Mouse (Mus musculus) lung, postnatal 4 days (tissue): ENCODE measurements around the gene Synj2.

Experiments
- DNase-seq, 2 experiments: peaks; one replicate each; pipeline ENCODE4 v3.0.0; 2021

Synj2 gene

DNA sequence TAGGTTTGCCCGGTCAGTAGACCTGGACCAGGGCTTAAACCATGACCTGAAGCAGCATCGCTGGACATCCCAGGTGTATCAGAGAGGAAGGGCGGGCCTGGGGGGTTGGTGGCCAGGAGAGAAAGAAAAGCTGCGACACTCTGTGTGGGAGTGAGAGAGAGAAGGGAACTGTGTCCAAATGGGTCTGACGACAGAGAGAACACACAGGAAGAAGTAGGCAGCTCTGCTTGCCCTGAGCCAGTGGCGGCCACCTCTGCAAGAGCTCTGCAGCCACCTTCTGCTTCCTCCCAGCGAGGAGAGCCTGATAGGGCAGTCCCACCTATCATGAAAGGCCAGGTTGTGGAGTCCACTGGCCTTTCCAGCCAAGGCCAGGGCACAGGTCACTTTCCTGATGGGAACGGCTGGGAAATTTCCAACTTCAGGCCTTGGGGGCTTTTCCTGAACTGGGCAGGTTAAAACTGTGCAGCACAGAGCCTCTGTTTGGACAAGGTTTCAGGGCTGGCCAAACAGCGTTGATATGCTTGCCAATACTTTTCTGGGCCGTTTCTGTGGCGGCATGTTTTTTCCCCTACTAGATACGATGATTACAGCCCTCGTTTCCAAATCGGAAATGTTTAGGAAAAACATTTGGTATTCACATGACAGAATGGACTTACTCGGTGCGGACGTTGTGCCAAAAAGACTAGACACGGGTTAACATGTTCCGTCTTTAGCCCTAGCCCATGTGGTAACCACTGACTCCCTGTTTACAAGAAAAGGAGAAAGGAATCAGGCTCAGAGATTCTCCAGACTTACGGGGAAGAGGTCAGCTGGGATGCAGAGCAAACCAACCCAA lies 35.4 kb downstream of the Synj2 start:
- DNase-seq: peak; percentile 58 to 67

DNA sequence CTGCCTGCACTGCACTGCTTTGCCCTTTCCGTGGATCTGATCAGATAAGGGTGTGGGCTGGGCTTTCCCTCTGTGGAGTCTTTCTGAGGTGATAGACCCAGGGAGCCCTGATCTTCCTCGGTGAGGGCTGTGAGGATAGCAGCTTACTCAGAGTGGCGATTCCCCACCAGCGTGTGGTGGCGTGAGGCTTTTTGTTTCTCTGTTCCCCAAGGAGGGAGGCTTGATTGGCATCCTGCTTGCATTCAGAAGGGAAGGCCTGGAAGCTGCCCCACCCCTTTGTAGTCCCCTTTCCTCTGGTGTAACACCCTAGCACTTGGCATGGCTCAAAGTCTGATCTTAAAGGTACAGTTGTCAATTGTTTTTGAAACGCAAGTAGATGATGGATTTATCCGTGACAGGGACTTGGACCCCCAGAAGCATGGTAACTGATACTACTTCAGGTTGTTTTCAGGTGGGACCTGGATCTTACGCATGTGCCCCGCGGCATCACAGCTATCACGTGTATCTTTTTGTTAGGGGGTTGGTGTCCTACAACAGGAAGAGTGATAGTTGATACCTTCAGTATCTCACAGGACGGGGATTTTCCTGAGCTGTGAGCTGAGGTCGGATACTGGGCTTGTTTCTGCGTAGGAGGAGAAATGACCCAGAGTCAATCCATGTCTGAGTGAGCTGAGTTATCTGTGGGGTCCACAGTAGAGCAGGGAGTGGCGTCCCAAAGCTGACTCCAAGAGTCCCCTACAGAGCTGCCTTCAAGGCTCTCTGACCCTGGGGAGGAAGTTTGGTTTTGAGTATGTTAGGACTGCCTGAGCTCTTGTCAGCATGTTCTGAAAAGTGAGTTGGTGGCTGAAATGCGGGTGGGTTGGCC lies 36.2 kb downstream of the Synj2 start:
- DNase-seq: peak; percentile 75 to 76

- DNase-seq: peak in 1 of 2 experiments; percentile 48
These were observed 36.9 kb downstream of the Synj2 start for GRCm38 (mm10) chr17:5977921-5978504.

GRCm38 (mm10) chr17:5978505-5979077 lies 37.5 kb downstream of the Synj2 start:
- DNase-seq: peak in 1 of 2 experiments; percentile 49

GRCm38 (mm10) chr17:5980860-5981259 lies 39.8 kb downstream of the Synj2 start:
- DNase-seq: no peak

- no peak for DNase-seq
These were observed 42.1 kb downstream of the Synj2 start for GRCm38 (mm10) chr17:5983150-5983549.

DNA sequence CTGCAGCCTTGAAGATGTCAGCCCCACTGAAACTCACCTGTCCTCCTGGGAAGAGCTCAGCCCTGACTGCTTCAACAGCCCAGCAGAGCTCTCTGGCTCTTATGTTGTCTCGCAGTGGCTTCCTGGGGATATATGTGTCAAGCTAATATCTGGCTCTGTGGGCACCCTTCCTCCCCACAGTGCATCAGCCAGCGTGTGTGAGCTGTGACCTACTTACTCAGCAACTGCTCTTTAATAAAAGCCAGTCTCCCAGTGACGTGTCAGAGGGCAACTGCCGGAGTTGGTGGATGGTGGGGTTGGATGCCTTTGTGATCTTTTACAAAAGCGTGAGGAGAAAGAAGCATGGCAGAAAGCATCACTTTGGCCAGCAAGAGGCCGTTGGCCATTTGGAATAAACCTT lies 42.8 kb downstream of the Synj2 start:
- DNase-seq: no peak

DNA sequence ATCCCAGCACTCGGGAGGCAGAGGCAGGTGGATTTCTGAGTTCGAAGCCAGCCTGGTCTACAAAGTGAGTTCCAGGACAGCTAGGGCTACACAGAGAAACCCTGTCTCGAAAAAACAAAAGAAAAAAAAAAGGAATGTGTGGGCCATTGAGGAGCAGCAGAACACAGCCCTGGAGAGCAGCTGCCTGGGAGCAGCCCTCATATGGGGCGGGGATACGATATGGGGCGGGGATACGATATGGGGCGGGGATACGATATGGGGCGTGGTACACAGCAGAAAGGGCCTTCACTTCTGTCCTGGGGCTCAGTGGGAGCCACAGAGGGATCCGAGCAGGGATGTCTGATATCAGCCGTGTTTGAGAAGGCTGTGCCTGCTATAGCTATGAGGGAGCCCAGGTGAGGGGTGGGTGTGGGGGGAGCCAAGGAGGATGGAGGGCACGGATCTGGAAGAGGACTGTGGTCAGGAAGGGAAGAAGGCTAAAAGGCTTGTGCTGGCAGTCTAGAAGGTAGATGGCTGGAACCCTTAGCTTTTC lies 43.7 kb downstream of the Synj2 start:
- no peak for DNase-seq

- no peak for DNase-seq
These were observed 44.2 kb downstream of the Synj2 start for GRCm38 (mm10) chr17:5985271-5985670.

- DNase-seq: no peak
These were observed 46.4 kb downstream of the Synj2 start for GRCm38 (mm10) chr17:5987271-5988056.

DNA sequence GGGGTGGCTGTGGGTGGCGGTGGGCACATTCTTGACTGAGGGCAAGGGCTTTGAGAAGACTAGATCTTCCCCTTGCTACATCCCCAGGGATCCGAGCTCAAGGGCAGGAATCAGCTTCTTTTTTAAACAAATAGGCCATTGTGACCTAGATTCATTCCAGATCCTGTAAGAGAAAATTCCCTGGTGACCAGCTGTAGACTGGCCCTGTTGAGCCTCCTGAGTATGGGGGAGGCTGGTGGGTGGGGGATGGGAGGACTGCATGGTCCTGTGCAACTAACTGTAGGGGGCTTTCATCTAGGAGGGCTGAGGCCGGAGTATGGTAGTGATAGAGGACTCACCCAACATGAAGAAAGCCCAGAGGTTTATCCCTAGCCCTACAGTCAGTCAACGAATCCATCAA lies 47.0 kb downstream of the Synj2 start:
- no peak for DNase-seq

- DNase-seq: no peak
These were observed 51.9 kb downstream of the Synj2 start for GRCm38 (mm10) chr17:5992866-5993580.

GRCm38 (mm10) chr17:5993581-5994260 lies 52.6 kb downstream of the Synj2 start:
- no peak for DNase-seq

DNA sequence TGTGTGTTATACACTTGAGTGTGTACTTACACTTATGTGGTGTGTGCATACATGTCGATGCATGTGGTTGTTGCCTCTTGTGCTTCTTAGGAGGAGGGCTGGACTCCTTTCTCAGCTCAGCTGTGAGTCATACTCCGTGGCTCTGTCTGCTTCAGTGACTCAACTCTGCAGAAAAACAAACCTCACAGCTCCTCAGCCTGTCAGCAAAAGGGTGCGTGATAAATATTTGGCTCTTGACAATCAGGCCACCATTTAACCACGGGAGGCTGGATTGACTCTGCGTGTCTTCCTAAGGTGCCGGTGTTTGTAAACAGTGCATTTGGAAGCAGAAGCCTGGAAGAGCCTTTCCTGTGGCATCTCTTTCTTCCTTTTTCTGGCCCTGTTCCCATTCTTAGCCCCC lies 53.5 kb downstream of the Synj2 start:
- DNase-seq: no peak

GRCm38 (mm10) chr17:5996589-5996988 lies 55.5 kb downstream of the Synj2 start:
- no peak for DNase-seq

DNA sequence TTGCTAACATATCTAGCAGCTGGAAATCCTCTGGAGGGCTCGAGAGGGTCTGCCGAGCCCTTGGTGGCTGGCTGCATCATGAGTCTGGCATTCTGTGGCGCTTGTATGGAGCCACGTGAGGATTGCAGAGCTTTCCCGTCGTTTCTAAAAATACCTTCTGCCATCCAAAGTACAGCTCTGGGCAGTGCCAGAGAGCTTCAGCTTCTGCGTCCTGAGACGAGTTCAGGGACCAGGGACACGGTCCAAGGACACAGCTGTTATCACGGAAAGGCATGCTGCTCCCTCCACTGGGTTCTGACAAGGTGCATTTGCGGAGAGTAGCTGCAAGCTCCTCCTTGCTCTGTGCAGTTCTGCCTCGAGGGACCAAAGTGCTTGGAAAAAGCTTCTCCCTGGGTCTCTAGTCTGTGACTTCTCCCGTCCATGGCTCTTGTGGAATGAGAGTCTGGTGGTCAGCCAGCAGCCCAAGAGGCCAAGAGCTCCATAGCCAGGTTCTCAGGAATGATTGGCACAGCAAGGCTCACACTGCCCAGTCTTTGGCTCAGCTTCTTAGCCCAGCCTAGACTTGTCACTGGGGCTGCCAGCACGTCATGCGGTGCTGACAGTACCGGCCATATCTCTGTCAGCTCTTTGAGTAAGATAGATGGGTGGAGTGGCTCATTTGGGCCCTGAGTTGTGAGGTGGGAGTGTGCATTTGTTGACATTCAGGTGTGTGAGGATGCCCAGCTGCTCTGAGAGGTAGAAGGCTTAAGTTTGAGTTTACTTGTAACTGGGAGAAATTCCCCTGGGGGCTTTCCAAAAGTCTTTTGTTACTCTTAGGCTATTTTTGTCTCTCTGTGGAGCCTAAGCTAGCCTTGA lies 56.5 kb downstream of the Synj2 start:
- peak in 1 of 2 experiments; percentile 53 for DNase-seq

GRCm38 (mm10) chr17:5998235-5998500 lies 57.1 kb downstream of the Synj2 start:
- DNase-seq: no peak

GRCm38 (mm10) chr17:5999039-5999543 lies 58.0 kb downstream of the Synj2 start:
- no peak for DNase-seq

- DNase-seq: no peak
These were observed 59.8 kb downstream of the Synj2 start for GRCm38 (mm10) chr17:6000864-6001319.

DNA sequence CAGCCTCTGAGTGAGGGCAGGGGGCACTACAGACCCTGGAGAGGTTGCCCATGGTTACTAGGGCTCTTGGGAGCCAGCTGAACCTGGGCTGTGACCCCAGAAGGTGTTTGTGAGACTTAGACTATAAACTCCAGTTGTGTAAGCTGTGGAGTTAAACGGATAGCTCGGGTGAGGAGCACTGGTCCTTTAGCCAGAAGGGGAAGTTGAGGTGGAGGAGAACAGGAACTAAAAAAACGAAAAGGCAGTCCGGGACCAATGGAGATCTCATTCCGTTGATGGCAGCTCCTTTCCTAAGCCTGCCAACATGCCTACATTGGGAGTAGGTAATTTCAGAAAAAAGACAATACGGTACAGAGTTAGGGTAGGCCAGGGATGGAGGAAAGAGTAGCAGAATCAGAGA lies 60.3 kb downstream of the Synj2 start:
- no peak for DNase-seq
